Mouse (Mus musculus): ENCODE measurements around the gene Hdac7. TPM values are rescaled to one million over a fixed set of nuclear protein-coding genes. Genes with fewer than 3 reads are reported as not detected.

Hdac7 gene
- polyA plus RNA-seq, 1 experiment from 2014 or later: 33.0 TPM

DNA sequence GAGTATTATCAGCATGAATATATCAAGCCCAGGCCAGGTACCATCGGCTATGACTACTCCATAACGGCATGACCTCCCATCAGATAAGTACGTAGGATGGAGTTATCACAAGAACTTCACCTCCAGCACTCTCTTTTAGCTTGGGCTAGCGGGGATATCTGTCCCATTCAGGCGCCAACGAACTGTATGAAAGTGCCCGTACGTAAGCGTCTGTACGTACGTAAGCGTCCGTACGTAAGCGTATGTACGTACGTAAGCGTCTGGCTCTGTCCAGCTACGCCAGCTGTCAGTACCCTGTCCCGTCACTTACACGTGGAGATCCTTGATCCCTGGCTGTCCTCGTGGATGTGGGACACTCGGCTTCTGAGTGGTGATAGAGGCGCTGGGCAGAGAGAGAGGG, 97.6 kb downstream of the Hdac7 start:
- H3K9ac ChIP-seq (replicated peaks; ENCODE audit: low read depth, low read length): no peak overlapping the region
- 94% methylated on average over 24 of the region's 24 CpGs for WGBS
- no peaks in the 10 kb centered on the region for H3K9me3 ChIP-seq (ENCODE audit: control insufficient read depth, low read depth, low read length)
- no peaks in the 10 kb centered on the region for H3K27me3 ChIP-seq (ENCODE audit: control insufficient read depth, insufficient read depth, low read length)
- no peak overlapping the region for H3K4me3 ChIP-seq (ENCODE audit: low read depth, low read length)
- no peak for ATAC-seq (ENCODE audit: insufficient number of reproducible peaks, insufficient read depth, low FRiP score, low read depth)
- H3K4me1 ChIP-seq (ENCODE audit: control insufficient read depth, insufficient read depth, low read length): peaks cover 15% of the 10 kb centered on the region
- no peaks in the 10 kb centered on the region for H3K36me3 ChIP-seq (ENCODE audit: control insufficient read depth, insufficient read depth, low read length)
- no peak overlapping the region for H3K27ac ChIP-seq (ENCODE audit: low read length)
- H3K4me2 ChIP-seq (replicated peaks; ENCODE audit: low read depth, low read length): no peak overlapping the region

DNA sequence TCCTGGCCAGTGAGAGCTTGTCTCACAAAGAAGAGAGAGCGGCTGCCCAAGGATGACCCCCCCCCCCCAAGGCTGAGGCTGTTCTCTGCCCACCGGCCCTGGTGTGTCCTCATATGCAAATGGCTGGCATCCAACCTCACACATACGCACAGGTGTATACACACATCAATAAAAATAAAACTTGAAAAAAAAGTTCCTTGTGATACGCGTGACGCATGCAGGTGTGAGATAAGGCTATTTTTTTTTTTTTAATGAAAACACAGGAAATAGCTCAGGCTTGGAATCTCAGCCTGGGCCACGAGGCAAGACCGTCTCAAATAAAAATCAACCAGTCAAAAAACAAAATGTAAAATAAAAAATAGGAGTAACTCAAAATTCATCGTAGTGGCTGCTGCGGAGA, 98.0 kb downstream of the Hdac7 start:
- Histone ChIP-seq H3K4me1 (ENCODE audit: control insufficient read depth, insufficient read depth, low read length) (peaks cover 15% of the 10 kb centered on the region), H3K9ac (replicated peaks; ENCODE audit: low read depth, low read length) (no peak overlapping the region), H3K4me2 (replicated peaks; ENCODE audit: low read depth, low read length) (no peak overlapping the region), H3K27me3 (ENCODE audit: control insufficient read depth, insufficient read depth, low read length) (no peaks in the 10 kb centered on the region), H3K27ac (ENCODE audit: low read length) (no peak overlapping the region), H3K9me3 (ENCODE audit: control insufficient read depth, low read depth, low read length) (no peaks in the 10 kb centered on the region), H3K36me3 (ENCODE audit: control insufficient read depth, insufficient read depth, low read length) (no peaks in the 10 kb centered on the region), H3K4me3 (ENCODE audit: low read depth, low read length) (no peak overlapping the region)
- WGBS: 90% methylated on average over 10 of the region's 10 CpGs
- ATAC-seq (ENCODE audit: insufficient number of reproducible peaks, insufficient read depth, low FRiP score, low read depth): no peak

DNA sequence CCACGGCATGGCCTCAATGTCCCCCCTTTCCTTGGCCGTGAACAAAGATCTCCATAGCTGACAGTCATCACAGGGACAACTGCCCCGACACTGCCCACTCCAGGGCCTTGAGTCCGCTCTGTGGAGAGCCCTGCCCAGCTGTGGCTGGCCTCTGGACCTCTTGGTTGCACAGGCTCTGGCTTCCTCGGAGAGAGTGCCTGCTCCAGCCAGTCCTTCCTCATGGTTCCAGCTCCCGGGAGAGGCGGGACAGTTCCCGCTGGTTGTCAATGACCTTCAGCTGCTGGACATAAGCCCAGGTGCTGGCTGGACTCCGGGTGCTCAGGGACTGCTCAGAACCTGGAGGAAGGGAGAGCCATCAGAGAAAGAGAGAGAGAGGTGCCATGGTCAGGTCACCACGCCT, 99.0 kb downstream of the Hdac7 start:
- Histone ChIP-seq H3K4me3 (ENCODE audit: low read depth, low read length) (no peak overlapping the region), H3K4me2 (replicated peaks; ENCODE audit: low read depth, low read length) (no peak overlapping the region), H3K9me3 (ENCODE audit: control insufficient read depth, low read depth, low read length) (no peaks in the 10 kb centered on the region), H3K9ac (replicated peaks; ENCODE audit: low read depth, low read length) (no peak overlapping the region), H3K4me1 (ENCODE audit: control insufficient read depth, insufficient read depth, low read length) (peaks cover 8% of the 10 kb centered on the region), H3K36me3 (ENCODE audit: control insufficient read depth, insufficient read depth, low read length) (no peaks in the 10 kb centered on the region), H3K27me3 (ENCODE audit: control insufficient read depth, insufficient read depth, low read length) (no peaks in the 10 kb centered on the region), H3K27ac (ENCODE audit: low read length) (no peak overlapping the region)
- WGBS: 57% methylated on average over 10 of the region's 10 CpGs
- no peak for ATAC-seq (ENCODE audit: insufficient number of reproducible peaks, insufficient read depth, low FRiP score, low read depth)

DNA sequence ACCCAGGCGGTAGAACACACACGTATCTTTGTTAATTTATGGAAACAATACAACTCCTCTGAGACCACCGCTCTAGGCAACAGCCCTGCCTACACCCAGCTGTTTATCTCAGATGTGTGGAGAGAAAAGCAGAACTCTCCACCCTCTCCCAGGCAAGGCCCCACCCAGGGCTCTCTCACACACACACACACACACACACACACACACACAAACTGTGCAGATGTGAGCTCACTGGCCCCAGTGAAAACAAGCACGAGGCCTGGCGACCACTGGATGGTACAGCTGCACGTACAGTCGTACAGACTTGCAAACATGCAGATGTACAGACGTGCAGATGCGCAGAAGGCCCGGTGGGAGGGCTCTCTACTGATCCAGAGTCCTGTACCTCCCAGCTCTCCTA, 99.4 kb downstream of the Hdac7 start:
- Histone ChIP-seq H3K27me3 (ENCODE audit: control insufficient read depth, insufficient read depth, low read length) (no peaks in the 10 kb centered on the region), H3K9me3 (ENCODE audit: control insufficient read depth, low read depth, low read length) (no peaks in the 10 kb centered on the region), H3K27ac (ENCODE audit: low read length) (no peak overlapping the region), H3K9ac (replicated peaks; ENCODE audit: low read depth, low read length) (no peak overlapping the region), H3K4me2 (replicated peaks; ENCODE audit: low read depth, low read length) (no peak overlapping the region), H3K36me3 (ENCODE audit: control insufficient read depth, insufficient read depth, low read length) (no peaks in the 10 kb centered on the region), H3K4me3 (ENCODE audit: low read depth, low read length) (no peak overlapping the region), H3K4me1 (ENCODE audit: control insufficient read depth, insufficient read depth, low read length) (peaks cover 5% of the 10 kb centered on the region; the same call in 1 of the 2 replicates)
- ATAC-seq (ENCODE audit: insufficient number of reproducible peaks, insufficient read depth, low FRiP score, low read depth): no peak
- WGBS: 61% methylated on average over 10 of the region's 10 CpGs

DNA sequence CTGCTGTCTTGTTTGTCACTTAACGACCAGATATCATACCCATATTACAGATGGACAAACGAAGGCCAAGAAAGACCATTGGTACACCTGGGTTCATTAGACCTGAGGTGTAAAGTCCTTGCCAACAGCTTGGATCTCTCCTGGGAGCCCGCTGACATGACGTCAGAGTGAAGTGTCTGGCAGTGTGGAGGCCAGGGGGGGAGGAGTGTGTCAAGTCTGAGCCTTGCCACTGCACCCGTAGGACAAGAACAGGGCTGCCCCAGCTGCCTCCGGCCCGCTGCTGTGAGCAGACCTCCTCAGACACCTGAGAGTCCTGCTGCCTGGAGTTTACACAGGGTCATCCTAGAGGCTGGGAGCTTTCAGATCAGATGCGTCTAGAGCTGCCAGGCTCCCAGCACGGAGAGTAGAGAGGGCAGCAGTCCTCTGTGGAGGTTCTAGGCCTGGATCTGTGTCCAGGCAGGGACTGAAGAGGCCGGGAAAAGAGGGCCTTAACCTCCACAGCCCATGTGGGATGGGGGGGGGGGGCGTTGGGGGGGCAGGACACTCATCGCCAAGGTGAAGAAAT, 100.3 kb downstream of the Hdac7 start:
- H3K4me1 ChIP-seq (ENCODE audit: control insufficient read depth, insufficient read depth, low read length): peaks cover 5% of the 10 kb centered on the region; the same call in 1 of the 2 replicates
- no peaks in the 10 kb centered on the region for H3K27me3 ChIP-seq (ENCODE audit: control insufficient read depth, insufficient read depth, low read length)
- H3K36me3 ChIP-seq (ENCODE audit: control insufficient read depth, insufficient read depth, low read length): no peaks in the 10 kb centered on the region
- H3K9me3 ChIP-seq (ENCODE audit: control insufficient read depth, low read depth, low read length): no peaks in the 10 kb centered on the region
- no peak for ATAC-seq (ENCODE audit: insufficient number of reproducible peaks, insufficient read depth, low FRiP score, low read depth)
- no peak overlapping the region for H3K27ac ChIP-seq (ENCODE audit: low read length)
- 67% methylated on average over 11 of the region's 12 CpGs for WGBS
- H3K9ac ChIP-seq (replicated peaks; ENCODE audit: low read depth, low read length): no peak overlapping the region
- H3K4me3 ChIP-seq (ENCODE audit: low read depth, low read length): no peak overlapping the region
- no peak overlapping the region for H3K4me2 ChIP-seq (replicated peaks; ENCODE audit: low read depth, low read length)

DNA sequence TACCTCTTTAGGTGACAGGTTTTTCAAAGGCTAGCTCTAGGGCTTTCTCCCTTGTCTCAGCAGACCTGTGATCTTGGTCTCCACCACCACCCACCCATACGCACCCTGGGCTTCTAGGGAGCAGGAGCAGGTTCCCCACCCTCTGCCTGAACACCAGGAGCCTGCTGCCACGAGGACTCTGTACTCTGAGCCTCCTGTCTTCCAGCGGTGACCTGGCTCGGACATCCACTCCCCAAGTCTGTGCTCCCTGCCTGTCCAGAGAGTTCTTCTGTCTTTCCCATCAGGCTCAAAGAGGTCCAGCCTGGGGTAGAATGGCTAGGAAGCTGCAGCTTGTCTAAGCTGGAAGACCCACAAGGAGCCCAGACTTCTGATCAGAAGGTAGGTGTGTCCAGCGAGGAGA, 101.1 kb downstream of the Hdac7 start:
- WGBS: 86% methylated on average over 5 of the region's 5 CpGs

More for the DNA sequence above, 101.1 kb downstream of the Hdac7 start:
- ATAC-seq (ENCODE audit: insufficient number of reproducible peaks, insufficient read depth, low FRiP score, low read depth): no peak
- Histone ChIP-seq H3K27me3 (ENCODE audit: control insufficient read depth, insufficient read depth, low read length) (no peaks in the 10 kb centered on the region), H3K4me3 (ENCODE audit: low read depth, low read length) (no peak overlapping the region), H3K4me2 (replicated peaks; ENCODE audit: low read depth, low read length) (no peak overlapping the region), H3K9me3 (ENCODE audit: control insufficient read depth, low read depth, low read length) (no peaks in the 10 kb centered on the region), H3K9ac (replicated peaks; ENCODE audit: low read depth, low read length) (no peak overlapping the region), H3K27ac (ENCODE audit: low read length) (no peak overlapping the region), H3K36me3 (ENCODE audit: control insufficient read depth, insufficient read depth, low read length) (no peaks in the 10 kb centered on the region), H3K4me1 (ENCODE audit: control insufficient read depth, insufficient read depth, low read length) (peaks cover 5% of the 10 kb centered on the region; the same call in 1 of the 2 replicates)

Other genes with a start within 250 kb of the Hdac7 start
- 32.6 and 34.1 TPM in 2 replicates for gene Rpap3, start 138.7 kb downstream of the Hdac7 start, polyA plus RNA-seq (2014; fragmentation: Nextera tagmentation; extraction: Ambion mirVana)
- 0.20 TPM in 1 of 2 replicates, not detected in the other for gene Endou, start 113.2 kb downstream of the Hdac7 start, polyA plus RNA-seq (2014; fragmentation: Nextera tagmentation; extraction: Ambion mirVana)
- gene Rapgef3, start 76.5 kb downstream of the Hdac7 start, polyA plus RNA-seq (2014; fragmentation: Nextera tagmentation; extraction: Ambion mirVana): 6.1 and 7.5 TPM in 2 replicates
- 23.5 and 24.0 TPM in 2 replicates for gene Slc48a1, start 66.0 kb downstream of the Hdac7 start, polyA plus RNA-seq (2014; fragmentation: Nextera tagmentation; extraction: Ambion mirVana)
- gene Vdr, start 66.1 kb upstream of the Hdac7 start, polyA plus RNA-seq (2014; fragmentation: Nextera tagmentation; extraction: Ambion mirVana): 0.80 and 1.1 TPM in 2 replicates
- 37.2 and 43.0 TPM in 2 replicates for gene Tmem106c, start 119.7 kb upstream of the Hdac7 start, polyA plus RNA-seq (2014; fragmentation: Nextera tagmentation; extraction: Ambion mirVana)
- 2.5 and 3.1 TPM in 2 replicates for gene Col2a1, start 160.2 kb upstream of the Hdac7 start, polyA plus RNA-seq (2014; fragmentation: Nextera tagmentation; extraction: Ambion mirVana)
- 29.6 and 33.7 TPM in 2 replicates for gene Pfkm, start 248.1 kb upstream of the Hdac7 start, polyA plus RNA-seq (2014; fragmentation: Nextera tagmentation; extraction: Ambion mirVana)
- 35.5 and 35.8 TPM in 2 replicates for gene Senp1, start 249.2 kb upstream of the Hdac7 start, polyA plus RNA-seq (2014; fragmentation: Nextera tagmentation; extraction: Ambion mirVana)

Data from stomach, embryonic 14.5 days (tissue).